Mouse (Mus musculus) G1E (cell line): ENCODE results near the gene Golt1a. TPM values are rescaled to one million over a fixed set of nuclear protein-coding genes. Genes with fewer than 3 reads are reported as not detected.

Experiments
- ATAC-seq: 2 replicates; pipeline ENCODE4 v1.8.0; 2016; ENCODE audit warnings: mild to moderate bottlenecking; ENCODE audit not compliant: insufficient number of reproducible peaks, poor library complexity, low FRiP score, severe bottlenecking; ENCODE audit errors: extremely low read depth
- DNase-seq: peaks from one replicate; pipeline ENCODE4 v3.0.0; 2012; ENCODE audit warnings: low spot score
- H3K27me3 ChIP-seq: 2 replicates; pipeline ENCODE4 v1.6.1; 2012; ENCODE audit warnings: mild to moderate bottlenecking, low read length, inconsistent platforms; ENCODE audit not compliant: insufficient read depth
- H3K36me3 ChIP-seq: replicated peaks from 2 replicates; pipeline ENCODE3; 2012; ENCODE audit warnings: mild to moderate bottlenecking, inconsistent platforms
- H3K4me1 ChIP-seq: 2 replicates; pipeline ENCODE4 v1.6.1; 2012; ENCODE audit warnings: low read depth, low read length, inconsistent platforms, mixed read lengths; ENCODE audit not compliant: insufficient read depth
- H3K4me3 ChIP-seq: 2 replicates; pipeline ENCODE4 v1.5.1; 2012; ENCODE audit warnings: low read depth, mild to moderate bottlenecking, inconsistent platforms, low read length, moderate library complexity, mixed read lengths
- H3K9me3 ChIP-seq: replicated peaks from 2 replicates; pipeline ENCODE4 v1.6.1; 2012; ENCODE audit warnings: inconsistent platforms
- CTCF ChIP-seq: IDR thresholded peaks from 2 replicates; pipeline ENCODE4 v1.5.1; 2012; ENCODE audit warnings: low read depth, low read length, inconsistent platforms, mixed read lengths
- GATA1 ChIP-seq: IDR thresholded peaks from 2 replicates; pipeline ENCODE4 v1.6.1; 2012; ENCODE audit warnings: borderline replicate concordance, low read length, inconsistent platforms, mixed read lengths
- GATA2 ChIP-seq: IDR thresholded peaks from 2 replicates; pipeline ENCODE4 v1.6.1; 2012; ENCODE audit warnings: low read depth, low read length, inconsistent platforms, borderline replicate concordance
- POLR2AphosphoS5 ChIP-seq: IDR thresholded peaks from 2 replicates; pipeline ENCODE4 v1.6.1; 2012; ENCODE audit warnings: low read depth, low read length, inconsistent platforms; ENCODE audit not compliant: insufficient replicate concordance
- TAL1 ChIP-seq: conservative IDR thresholded peaks from 2 replicates; pipeline ENCODE4 v1.6.1; 2012; ENCODE audit warnings: low read depth, low read length, inconsistent platforms, mixed read lengths
- polyA plus RNA-seq: library from polyadenylated mRNA; stranded (reverse); fragments of >175 nt; gene quantifications from 2 replicates; pipeline ENCODE4 v1.2.3, GENCODE M21; 2012
- total RNA-seq, 2 experiments: library from RNA; stranded (forward) in 1 of 2; stranded (reverse) in 1 of 2; fragments of 200-1000 nt in 1 of 2; fragments of >200 nt in 1 of 2; fragmentation: Nextera tagmentation in 1 of 2; gene quantifications; 2 replicates each; pipeline ENCODE4 v1.2.3; 2014 to 2017

The Golt1a gene
- total and polyA plus RNA-seq, 3 experiments = not detected

GRCm38 (mm10) chr1:133323333-133323732, 13.7 kb downstream of the Golt1a start:
- no peaks in the 10 kb centered on the region for H3K27me3 ChIP-seq
- no peak overlapping the region for H3K4me3 ChIP-seq
- no peak for ATAC-seq
- no peaks in the 10 kb centered on the region for H3K36me3 ChIP-seq
- DNase-seq = no peak
- peaks cover 4% of the 10 kb centered on the region; the same call in 1 of the 2 replicates for H3K9me3 ChIP-seq
- H3K4me1 ChIP-seq = no peaks in the 10 kb centered on the region
- TF ChIP-seq CTCF (no peak), GATA1 (no peak), GATA2 (no peak), TAL1 (no peak), POLR2AphosphoS5 (no peak)

DNA sequence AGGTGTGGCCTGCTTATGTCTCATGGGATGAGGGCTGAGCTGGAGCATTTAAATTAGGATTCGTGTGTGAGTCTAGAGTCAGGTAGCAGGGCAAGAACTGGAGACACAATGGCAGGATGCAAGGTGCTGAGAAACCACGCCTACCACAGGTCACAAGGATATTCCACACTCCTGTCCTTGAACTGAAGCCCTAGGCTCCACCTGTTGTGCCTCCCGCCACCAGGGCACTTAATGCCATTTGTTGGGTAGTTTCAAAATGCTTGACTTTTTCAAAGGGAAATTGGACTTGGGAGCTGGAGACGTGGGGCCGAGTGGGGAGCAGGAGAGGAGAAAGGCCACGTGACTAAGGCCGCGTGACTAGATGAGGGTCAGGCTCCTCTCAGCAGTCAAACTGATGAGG, 16.4 kb downstream of the Golt1a start:
- no peak for TF ChIP-seq TAL1
- TF ChIP-seq GATA1 = no peak
- TF ChIP-seq POLR2AphosphoS5 = no peak
- TF ChIP-seq CTCF = no peak
- TF ChIP-seq GATA2 = no peak
- peaks cover 7% of the 10 kb centered on the region; the same call in 1 of the 2 replicates for H3K27me3 ChIP-seq
- no peaks in the 10 kb centered on the region for H3K36me3 ChIP-seq
- H3K4me1 ChIP-seq = no peaks in the 10 kb centered on the region
- ATAC-seq (no peak), DNase-seq (no peak)
- H3K9me3 ChIP-seq = no peaks in the 10 kb centered on the region
- no peak overlapping the region for H3K4me3 ChIP-seq

- TF ChIP-seq GATA2 = no peak
- no peaks in the 10 kb centered on the region for H3K4me1 ChIP-seq
- no peak for DNase-seq
- no peak for ATAC-seq
- H3K36me3 ChIP-seq = no peaks in the 10 kb centered on the region
- H3K9me3 ChIP-seq = no peaks in the 10 kb centered on the region
- H3K4me3 ChIP-seq = no peak overlapping the region
- peaks cover 7% of the 10 kb centered on the region; the same call in 1 of the 2 replicates for H3K27me3 ChIP-seq
Observed at GRCm38 (mm10) chr1:133327094-133327493, 17.5 kb downstream of the Golt1a start.

DNA sequence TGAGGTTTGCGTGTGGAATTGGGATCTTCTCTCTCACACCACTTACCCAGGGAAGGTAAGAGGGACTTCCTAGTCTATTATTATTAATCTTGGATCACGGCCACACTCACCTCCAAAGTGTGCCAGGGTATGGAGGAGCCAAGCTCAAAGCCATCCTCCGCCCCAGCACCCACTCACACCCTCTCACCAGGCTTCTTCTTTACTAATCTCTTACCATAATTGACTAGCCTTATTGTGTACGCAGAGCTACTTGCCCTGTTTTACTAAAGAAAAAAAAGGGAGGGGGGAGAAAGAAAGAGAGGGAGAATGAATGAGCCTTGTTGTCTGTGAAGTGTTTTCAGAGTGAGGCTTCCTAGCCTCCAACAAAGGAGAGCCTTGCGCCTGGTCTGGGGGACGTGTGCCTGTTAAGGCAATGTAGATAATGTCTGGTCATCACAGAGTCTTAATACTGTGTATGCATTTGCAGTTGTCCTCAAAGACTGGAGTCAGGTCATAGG, 18.7 kb downstream of the Golt1a start:
- no peak for TF ChIP-seq POLR2AphosphoS5
- TF ChIP-seq CTCF = no peak
- TF ChIP-seq GATA2 = no peak
- no peak for TF ChIP-seq TAL1
- TF ChIP-seq GATA1 = no peak
- Histone ChIP-seq H3K4me1 (no peaks in the 10 kb centered on the region), H3K27me3 (peaks cover 7% of the 10 kb centered on the region), H3K9me3 (no peaks in the 10 kb centered on the region), H3K4me3 (no peak overlapping the region), H3K36me3 (no peaks in the 10 kb centered on the region)
- DNase-seq = no peak
- no peak for ATAC-seq

DNA sequence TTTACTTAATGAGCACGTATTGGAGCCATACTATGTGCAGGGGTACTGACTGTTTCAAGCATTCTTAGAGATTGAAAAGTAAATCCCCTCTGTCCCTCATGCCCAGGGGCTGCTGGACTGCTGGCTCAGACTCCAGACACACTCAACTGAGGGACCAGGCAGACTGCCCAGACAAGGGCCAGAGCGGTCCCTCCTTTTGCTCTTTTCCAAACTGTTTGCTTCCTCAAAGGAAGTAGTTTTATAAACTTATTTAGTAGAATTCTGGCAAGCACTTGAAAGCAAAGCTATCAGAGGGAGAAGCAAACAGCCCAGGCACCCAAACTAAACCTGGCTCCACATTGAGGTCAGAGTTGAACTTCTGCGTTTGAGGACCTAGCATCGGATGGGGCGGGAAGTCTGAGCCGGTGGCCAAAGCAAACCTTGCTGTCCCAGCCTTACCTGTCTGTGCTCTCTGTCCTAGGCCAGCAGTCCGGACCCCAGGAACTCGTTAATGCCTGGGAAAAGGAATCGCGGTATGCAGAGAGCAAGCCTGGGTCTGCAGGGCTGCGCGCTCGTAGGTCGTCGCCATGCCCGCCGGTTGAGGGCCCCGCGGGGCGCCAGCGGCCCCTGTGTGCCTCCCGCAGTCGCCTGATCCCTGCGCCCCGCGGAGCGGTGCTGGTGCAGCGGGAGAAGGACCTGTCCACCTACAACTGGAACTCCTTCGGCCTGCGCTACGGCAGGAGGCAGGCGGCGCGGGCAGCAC, 19.5 kb downstream of the Golt1a start:
- Histone ChIP-seq H3K4me3 (no peak overlapping the region), H3K27me3 (peaks cover 8% of the 10 kb centered on the region), H3K36me3 (no peaks in the 10 kb centered on the region), H3K4me1 (no peaks in the 10 kb centered on the region), H3K9me3 (no peaks in the 10 kb centered on the region)
- ATAC-seq (no peak), DNase-seq (no peak)
- TF ChIP-seq GATA2 (no peak), CTCF (no peak), POLR2AphosphoS5 (no peak), TAL1 (no peak), GATA1 (no peak)

DNA sequence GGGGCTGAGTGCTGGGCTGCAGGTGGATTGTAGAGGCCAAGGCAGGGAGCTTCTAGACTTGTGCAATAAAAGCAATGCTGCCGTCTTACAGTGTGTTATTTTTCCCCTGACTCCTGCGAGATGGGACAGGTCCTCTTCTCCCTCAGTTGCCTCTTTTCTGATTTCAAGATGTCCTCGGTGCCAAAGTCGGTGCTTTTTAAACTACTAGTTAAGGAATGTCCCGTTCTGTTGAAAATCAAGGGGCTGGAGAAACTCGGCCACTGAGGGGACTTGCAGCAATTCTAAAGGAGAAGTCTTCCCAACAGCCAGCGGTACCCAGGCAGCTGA, 20.0 kb downstream of the Golt1a start:
- peaks cover 8% of the 10 kb centered on the region for H3K27me3 ChIP-seq
- no peaks in the 10 kb centered on the region for H3K9me3 ChIP-seq
- H3K36me3 ChIP-seq = no peaks in the 10 kb centered on the region
- no peaks in the 10 kb centered on the region for H3K4me1 ChIP-seq
- TF ChIP-seq CTCF = no peak
- no peak for TF ChIP-seq POLR2AphosphoS5
- TF ChIP-seq GATA2 = no peak
- no peak for TF ChIP-seq TAL1
- TF ChIP-seq GATA1 = no peak
- no peak overlapping the region for H3K4me3 ChIP-seq
- no peak for ATAC-seq
- no peak for DNase-seq

- Histone ChIP-seq H3K36me3 (no peaks in the 10 kb centered on the region), H3K4me3 (no peak overlapping the region), H3K9me3 (no peaks in the 10 kb centered on the region), H3K4me1 (no peaks in the 10 kb centered on the region), H3K27me3 (peaks cover 8% of the 10 kb centered on the region)
- ATAC-seq = no peak
- DNase-seq = no peak
- no peak for TF ChIP-seq POLR2AphosphoS5
- TF ChIP-seq CTCF = no peak
- no peak for TF ChIP-seq GATA1
- no peak for TF ChIP-seq TAL1
- no peak for TF ChIP-seq GATA2
Observed at GRCm38 (mm10) chr1:133331142-133331541, 21.5 kb downstream of the Golt1a start.
